Mouse (Mus musculus): ENCODE data around the gene Cetn4. TPM values are rescaled to one million over a fixed set of nuclear protein-coding genes. Genes with fewer than 3 reads are reported as not detected.

Gene Cetn4
- polyA plus RNA-seq, 1 experiment from 2014 or later: 1.1 TPM

- Histone ChIP-seq H3K9me3 (ENCODE audit: control insufficient read depth, low read length) (no peaks in the 10 kb centered on the region), H3K4me2 (ENCODE audit: low read depth, low read length) (no peak overlapping the region), H3K4me3 (ENCODE audit: low read length) (no peak overlapping the region), H3K4me1 (ENCODE audit: control insufficient read depth, insufficient read depth, low read length) (no peaks in the 10 kb centered on the region), H3K36me3 (ENCODE audit: control insufficient read depth, insufficient read depth, low read length) (no peaks in the 10 kb centered on the region), H3K9ac (ENCODE audit: low read depth, low read length) (no peak overlapping the region), H3K27me3 (replicated peaks; ENCODE audit: control insufficient read depth, insufficient read depth, low read length) (no peaks in the 10 kb centered on the region), H3K27ac (ENCODE audit: low read length) (no peak overlapping the region)
- WGBS: 36% methylated on average over 10 of the region's 10 CpGs
- no peak for ATAC-seq
Measured at GRCm38 (mm10) chr3:37259331-37259999, 53.0 kb downstream of the Cetn4 start.

DNA sequence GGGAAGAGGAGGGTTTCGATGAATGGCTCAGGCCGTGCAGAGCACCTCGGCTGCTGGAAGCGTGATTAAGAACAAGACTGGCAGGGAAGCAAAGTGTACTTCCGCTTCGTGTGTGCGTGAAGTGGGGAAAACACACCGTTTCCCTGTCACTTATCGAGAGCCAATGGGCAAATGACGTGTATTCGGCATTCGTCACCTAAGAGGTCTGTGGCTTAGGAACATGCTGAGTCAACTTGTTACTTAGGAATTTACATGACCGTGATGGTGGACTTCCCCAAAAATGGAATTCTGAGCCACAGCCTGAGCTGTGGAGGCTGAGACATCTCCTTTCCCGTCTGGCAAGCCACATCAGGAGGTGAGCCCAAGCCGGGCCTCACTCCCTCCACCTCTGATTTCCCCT lies 54.7 kb downstream of the Cetn4 start:
- no peaks in the 10 kb centered on the region for H3K9me3 ChIP-seq (ENCODE audit: control insufficient read depth, low read length)
- H3K27me3 ChIP-seq (replicated peaks; ENCODE audit: control insufficient read depth, insufficient read depth, low read length): no peaks in the 10 kb centered on the region
- no peak for ATAC-seq
- H3K4me3 ChIP-seq (ENCODE audit: low read length): no peak overlapping the region
- no peaks in the 10 kb centered on the region for H3K36me3 ChIP-seq (ENCODE audit: control insufficient read depth, insufficient read depth, low read length)
- H3K4me2 ChIP-seq (ENCODE audit: low read depth, low read length): no peak overlapping the region
- H3K9ac ChIP-seq (ENCODE audit: low read depth, low read length): no peak overlapping the region
- 86% methylated on average over 15 of the region's 15 CpGs for WGBS
- no peaks in the 10 kb centered on the region for H3K4me1 ChIP-seq (ENCODE audit: control insufficient read depth, insufficient read depth, low read length)
- no peak overlapping the region for H3K27ac ChIP-seq (ENCODE audit: low read length)

Other genes starting within 250 kb of the Cetn4 start
- gene Adad1, start 249.2 kb downstream of the Cetn4 start, polyA plus RNA-seq (2015; fragmentation: Nextera tagmentation; extraction: Ambion mirVana): 0.15 and 0.32 TPM in 2 replicates
- 0.28 and 0.29 TPM in 2 replicates for gene Il2, start 186.7 kb downstream of the Cetn4 start, polyA plus RNA-seq (2015; fragmentation: Nextera tagmentation; extraction: Ambion mirVana)
- not detected in 2 replicates for gene Il21, start 80.1 kb downstream of the Cetn4 start, polyA plus RNA-seq (2015; fragmentation: Nextera tagmentation; extraction: Ambion mirVana)
- 3.9 and 4.3 TPM in 2 replicates for gene Bbs12, start 154 bp downstream of the Cetn4 start, polyA plus RNA-seq (2015; fragmentation: Nextera tagmentation; extraction: Ambion mirVana)
- 2.1 and 2.5 TPM in 2 replicates for gene Fgf2, start 35.6 kb upstream of the Cetn4 start, polyA plus RNA-seq (2015; fragmentation: Nextera tagmentation; extraction: Ambion mirVana)
- gene Spata5, start 107.2 kb upstream of the Cetn4 start, polyA plus RNA-seq (2015; fragmentation: Nextera tagmentation; extraction: Ambion mirVana): 22.1 and 26.2 TPM in 2 replicates
- 10.1 and 11.2 TPM in 2 replicates for gene Nudt6, start 107.5 kb upstream of the Cetn4 start, polyA plus RNA-seq (2015; fragmentation: Nextera tagmentation; extraction: Ambion mirVana)